Mouse (Mus musculus) heart, embryonic 14.5 days (tissue): Measurements from ENCODE around the gene Nek6. TPM values are rescaled to one million over a fixed set of nuclear protein-coding genes. Genes with fewer than 3 reads are reported as not detected.

ENCODE experiments used
- ATAC-seq: fragments of 200-750 bp; cut with Nextera tagmentation; 2 replicates; pipeline ENCODE4 v1.8.0; 2017; ENCODE audit warnings: low read depth, moderate TSS enrichment; ENCODE audit not compliant: insufficient number of reproducible peaks, insufficient read depth, low FRiP score
- H3K27ac ChIP-seq, 2 experiments: fragments of 200-500 bp in 1 of 2; fragments of 300-500 bp in 1 of 2; sonication (generic) in 1 of 2; replicated peaks in 1 of 2; 2 replicates each; pipeline ENCODE4 v1.5.1; 2012 to 2014; ENCODE audit warnings: low read depth in 2 of 2, low read length in 2 of 2, control low read depth in 1 of 2, mild to moderate bottlenecking in 1 of 2, mixed read lengths in 1 of 2; ENCODE audit not compliant: control insufficient read depth in 1 of 2, insufficient read depth in 1 of 2
- H3K27me3 ChIP-seq: fragments of 300-500 bp; sonication (generic); 2 replicates; pipeline ENCODE4 v1.6.1; 2014; ENCODE audit warnings: mild to moderate bottlenecking, low read length, control low read depth; ENCODE audit not compliant: control insufficient read depth, insufficient read depth
- H3K36me3 ChIP-seq: fragments of 300-500 bp; sonication (generic); 2 replicates; pipeline ENCODE4 v1.6.1; 2014; ENCODE audit warnings: mild to moderate bottlenecking, control low read depth, low read length, mixed read lengths; ENCODE audit not compliant: control insufficient read depth, insufficient read depth
- H3K4me1 ChIP-seq, 2 experiments: fragments of 200-500 bp in 1 of 2; fragments of 300-500 bp in 1 of 2; sonication (generic) in 1 of 2; 2 replicates each; pipeline ENCODE4 v1.6.1; 2012 to 2014; ENCODE audit warnings: low read length in 2 of 2, control low read depth in 1 of 2, mixed read lengths in 1 of 2; ENCODE audit not compliant: control insufficient read depth in 2 of 2, insufficient read depth in 2 of 2
- H3K4me2 ChIP-seq: fragments of 300-500 bp; sonication (generic); 2 replicates; pipeline ENCODE4 v1.6.1; 2014; ENCODE audit warnings: mild to moderate bottlenecking, low read length
- H3K4me3 ChIP-seq, 2 experiments: fragments of 200-500 bp in 1 of 2; fragments of 300-500 bp in 1 of 2; sonication (generic) in 1 of 2; 2 replicates each; pipeline ENCODE4 v1.5.1; 2012 to 2014; ENCODE audit warnings: low read length in 2 of 2, mild to moderate bottlenecking in 2 of 2, control low read depth in 1 of 2, low read depth in 1 of 2, moderate library complexity in 1 of 2; ENCODE audit not compliant: control insufficient read depth in 1 of 2, insufficient read depth in 1 of 2
- H3K9ac ChIP-seq: fragments of 300-500 bp; sonication (generic); 2 replicates; pipeline ENCODE4 v1.6.1; 2014; ENCODE audit warnings: mild to moderate bottlenecking, low read length
- H3K9me3 ChIP-seq: fragments of 300-500 bp; sonication (generic); 2 replicates; pipeline ENCODE4 v1.6.1; 2016; ENCODE audit warnings: low read length, control low read depth; ENCODE audit not compliant: control insufficient read depth
- WGBS: fragments of 180-500 bp; shearing (Covaris S2); extraction: QIAGEN DNeasy Blood & Tissue Kit; methylation state at CpG from one replicate; pipeline ENCODE4 v1.1.7; 2014; 5-methylcytosine and 5-hydroxymethylcytosine counted together
- polyA plus RNA-seq: library from polyadenylated mRNA; unstranded; fragments of >200 nt; fragmentation: Nextera tagmentation; extraction: Ambion mirVana; gene quantifications from 2 replicates; pipeline ENCODE4 v1.2.1, GENCODE M21; 2014

Gene Nek6
- polyA plus RNA-seq, 1 experiment from 2014 or later = 69.7 TPM

- Histone ChIP-seq H3K27ac (no peak overlapping the region), H3K36me3 (peaks cover 29% of the 10 kb centered on the region), H3K9ac (no peak overlapping the region), H3K9me3 (no peaks in the 10 kb centered on the region), H3K4me1 (peaks cover 2 to 37% of the 10 kb centered on the region in 2 experiments; a peak in 2 of 4 replicates), H3K4me2 (no peak overlapping the region), H3K27me3 (no peaks in the 10 kb centered on the region), H3K4me3 (no peak overlapping the region)
- no peak for ATAC-seq
- WGBS = 68% methylated on average over 3 of the region's 3 CpGs
Observed at GRCm38 (mm10) chr2:38613576-38613975, 102.1 kb downstream of the Nek6 start.

GRCm38 (mm10) chr2:38614437-38614836 is 103.0 kb downstream of the Nek6 start:
- 64% methylated on average over 6 of the region's 6 CpGs for WGBS
- H3K27ac ChIP-seq = no peak overlapping the region
- peaks cover 2 to 32% of the 10 kb centered on the region in 2 experiments; a peak in 2 of 4 replicates for H3K4me1 ChIP-seq
- no peaks in the 10 kb centered on the region for H3K9me3 ChIP-seq
- no peak overlapping the region for H3K4me3 ChIP-seq
- H3K9ac ChIP-seq = no peak overlapping the region
- ATAC-seq = no peak
- peaks cover 30% of the 10 kb centered on the region for H3K36me3 ChIP-seq
- no peaks in the 10 kb centered on the region for H3K27me3 ChIP-seq
- H3K4me2 ChIP-seq = no peak overlapping the region

GRCm38 (mm10) chr2:38616072-38616471 is 104.6 kb downstream of the Nek6 start:
- Histone ChIP-seq H3K4me2 (no peak overlapping the region), H3K9ac (no peak overlapping the region), H3K4me3 (no peak overlapping the region), H3K4me1 (peaks cover 2 to 25% of the 10 kb centered on the region in 2 experiments; a peak in 2 of 4 replicates), H3K36me3 (peaks cover 34% of the 10 kb centered on the region; the same call in 1 of the 2 replicates), H3K27ac (no peak overlapping the region), H3K9me3 (no peaks in the 10 kb centered on the region), H3K27me3 (no peaks in the 10 kb centered on the region)
- 50% methylated on average over 4 of the region's 4 CpGs for WGBS
- no peak for ATAC-seq

GRCm38 (mm10) chr2:38616956-38617872 is 105.8 kb downstream of the Nek6 start:
- H3K36me3 ChIP-seq = peaks cover 43% of the 10 kb centered on the region; the same call in 1 of the 2 replicates
- H3K4me2 ChIP-seq = no peak overlapping the region
- no peaks in the 10 kb centered on the region for H3K9me3 ChIP-seq
- H3K27me3 ChIP-seq = no peaks in the 10 kb centered on the region
- 77% methylated on average over 5 of the region's 5 CpGs for WGBS
- H3K9ac ChIP-seq = no peak overlapping the region
- H3K4me3 ChIP-seq = no peak overlapping the region
- no peak overlapping the region for H3K27ac ChIP-seq
- H3K4me1 ChIP-seq = peaks cover 2 to 25% of the 10 kb centered on the region in 2 experiments; a peak in 2 of 4 replicates
- no peak for ATAC-seq

GRCm38 (mm10) chr2:38619777-38620176 is 108.3 kb downstream of the Nek6 start:
- no peak for ATAC-seq
- no peaks in the 10 kb centered on the region for H3K9me3 ChIP-seq
- H3K9ac ChIP-seq = no peak overlapping the region
- H3K36me3 ChIP-seq = peaks cover 35% of the 10 kb centered on the region; the same call in 1 of the 2 replicates
- no peak overlapping the region for H3K4me3 ChIP-seq
- H3K4me1 ChIP-seq = peaks cover 2 to 17% of the 10 kb centered on the region in 2 experiments; a peak in 2 of 4 replicates
- WGBS = 93% methylated on average over 4 of the region's 4 CpGs
- no peak overlapping the region for H3K4me2 ChIP-seq
- no peaks in the 10 kb centered on the region for H3K27me3 ChIP-seq
- H3K27ac ChIP-seq = no peak overlapping the region

- Histone ChIP-seq H3K4me3 (no peak overlapping the region), H3K9ac (no peak overlapping the region), H3K4me1 (peaks cover 2 to 12% of the 10 kb centered on the region in 2 experiments; a peak in 2 of 4 replicates), H3K27ac (no peak overlapping the region), H3K27me3 (no peaks in the 10 kb centered on the region), H3K9me3 (no peaks in the 10 kb centered on the region), H3K4me2 (no peak overlapping the region), H3K36me3 (peaks cover 46% of the 10 kb centered on the region)
- 84% methylated on average over 4 of the region's 4 CpGs for WGBS
- ATAC-seq = no peak
Observed at GRCm38 (mm10) chr2:38621076-38621475, 109.6 kb downstream of the Nek6 start.

GRCm38 (mm10) chr2:38621610-38622021 is 110.2 kb downstream of the Nek6 start:
- H3K4me2 ChIP-seq = no peak overlapping the region

More at GRCm38 (mm10) chr2:38621610-38622021, 110.2 kb downstream of the Nek6 start:
- no peaks in the 10 kb centered on the region for H3K27me3 ChIP-seq
- H3K4me3 ChIP-seq = no peak overlapping the region
- ATAC-seq = no peak
- WGBS = 80% methylated on average over 6 of the region's 6 CpGs
- H3K9ac ChIP-seq = no peak overlapping the region
- no peaks in the 10 kb centered on the region for H3K9me3 ChIP-seq
- H3K36me3 ChIP-seq = peaks cover 51% of the 10 kb centered on the region
- H3K4me1 ChIP-seq = peaks cover 2 to 8% of the 10 kb centered on the region in 2 experiments; a peak in 2 of 4 replicates
- no peak overlapping the region for H3K27ac ChIP-seq
